Mouse (Mus musculus): ENCODE data around the gene Csrnp2. TPM values are rescaled to one million over a fixed set of nuclear protein-coding genes. Genes with fewer than 3 reads are reported as not detected.
A peak's percentile ranks its signal among the peaks of the same experiment; 100 is the strongest.

Csrnp2 gene
- polyA plus RNA-seq, 1 experiment = 0.96 TPM

DNA sequence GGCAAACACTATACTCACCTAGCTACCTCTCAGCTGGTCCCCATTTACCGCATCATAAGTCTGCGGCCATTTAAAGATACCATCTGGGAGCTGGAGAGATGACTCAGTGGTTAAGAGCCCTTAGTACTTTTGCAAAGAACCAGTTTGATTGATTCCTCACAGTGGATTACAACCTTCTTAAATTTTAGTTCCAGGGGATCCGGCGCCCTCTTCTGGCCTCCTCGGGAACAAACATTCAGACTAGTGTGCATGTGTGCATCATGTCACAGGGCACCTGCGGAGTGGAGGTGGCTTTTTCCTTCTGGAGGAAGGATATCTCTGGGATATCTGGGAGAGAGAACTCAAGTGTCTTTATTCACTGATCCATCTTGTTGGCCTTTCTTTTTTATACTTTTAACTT is 31.6 kb downstream of the Csrnp2 start:
- H3K36me3 ChIP-seq (ENCODE audit: control insufficient read depth, insufficient read depth, low read length) = no peaks in the 10 kb centered on the region
- no peak overlapping the region for H3K4me3 ChIP-seq (ENCODE audit: low read depth, low read length)
- peaks cover 13% of the 10 kb centered on the region for H3K4me1 ChIP-seq (ENCODE audit: control insufficient read depth, insufficient read depth, insufficient read length, low read length)
- 8% methylated on average over 6 of the region's 6 CpGs for WGBS
- no peaks in the 10 kb centered on the region for H3K27me3 ChIP-seq (ENCODE audit: control insufficient read depth, insufficient read depth, low read length)
- no peak overlapping the region for H3K27ac ChIP-seq (ENCODE audit: insufficient read depth, low read depth, low read length)
- TF ChIP-seq POLR2A (IDR thresholded peaks at IDR 0.05; ENCODE audit: low read depth, low read length) = no peak
- peak; percentile 72; the same call in 1 of the 2 replicates for TF ChIP-seq CTCF (IDR thresholded peaks at IDR 0.05; ENCODE audit: extremely low read depth, insufficient read length, insufficient replicate concordance, low read depth, low read length)

- 26% methylated on average over 5 of the region's 5 CpGs for WGBS
- H3K4me1 ChIP-seq (ENCODE audit: control insufficient read depth, insufficient read depth, insufficient read length, low read length) = peaks cover 15% of the 10 kb centered on the region
- H3K27me3 ChIP-seq (ENCODE audit: control insufficient read depth, insufficient read depth, low read length) = no peaks in the 10 kb centered on the region
- no peak for TF ChIP-seq CTCF (IDR thresholded peaks at IDR 0.05; ENCODE audit: extremely low read depth, insufficient read length, insufficient replicate concordance, low read depth, low read length)
- TF ChIP-seq POLR2A (IDR thresholded peaks at IDR 0.05; ENCODE audit: low read depth, low read length) = no peak
- peak overlapping the region; percentile 63 for H3K27ac ChIP-seq (ENCODE audit: insufficient read depth, low read depth, low read length)
- no peak overlapping the region for H3K4me3 ChIP-seq (ENCODE audit: low read depth, low read length)
- H3K36me3 ChIP-seq (ENCODE audit: control insufficient read depth, insufficient read depth, low read length) = no peaks in the 10 kb centered on the region
Observed at GRCm38 (mm10) chr15:100462086-100462485, 33.2 kb downstream of the Csrnp2 start.

- peak overlapping the region; percentile 63 for H3K27ac ChIP-seq (ENCODE audit: insufficient read depth, low read depth, low read length)
Observed at GRCm38 (mm10) chr15:100461646-100462045, 33.6 kb downstream of the Csrnp2 start.

GRCm38 (mm10) chr15:100460942-100461341 is 34.3 kb downstream of the Csrnp2 start:
- H3K36me3 ChIP-seq (ENCODE audit: control insufficient read depth, insufficient read depth, low read length) = no peaks in the 10 kb centered on the region
- H3K27me3 ChIP-seq (ENCODE audit: control insufficient read depth, insufficient read depth, low read length) = no peaks in the 10 kb centered on the region
- WGBS = 8% methylated on average over 12 of the region's 12 CpGs
- H3K27ac ChIP-seq (ENCODE audit: insufficient read depth, low read depth, low read length) = peak overlapping the region; percentile 3; the same call in 1 of the 2 replicates
- peaks cover 16% of the 10 kb centered on the region for H3K4me1 ChIP-seq (ENCODE audit: control insufficient read depth, insufficient read depth, insufficient read length, low read length)
- TF ChIP-seq POLR2A (IDR thresholded peaks at IDR 0.05; ENCODE audit: low read depth, low read length) (no peak), CTCF (IDR thresholded peaks at IDR 0.05; ENCODE audit: extremely low read depth, insufficient read length, insufficient replicate concordance, low read depth, low read length) (no peak)
- no peak overlapping the region for H3K4me3 ChIP-seq (ENCODE audit: low read depth, low read length)

More at GRCm38 (mm10) chr15:100461646-100462045, 33.6 kb downstream of the Csrnp2 start:
- no peaks in the 10 kb centered on the region for H3K27me3 ChIP-seq (ENCODE audit: control insufficient read depth, insufficient read depth, low read length)
- TF ChIP-seq POLR2A (IDR thresholded peaks at IDR 0.05; ENCODE audit: low read depth, low read length) = no peak
- 56% methylated on average over 9 of the region's 9 CpGs for WGBS
- H3K36me3 ChIP-seq (ENCODE audit: control insufficient read depth, insufficient read depth, low read length) = no peaks in the 10 kb centered on the region
- no peak overlapping the region for H3K4me3 ChIP-seq (ENCODE audit: low read depth, low read length)
- peaks cover 16% of the 10 kb centered on the region for H3K4me1 ChIP-seq (ENCODE audit: control insufficient read depth, insufficient read depth, insufficient read length, low read length)

- Histone ChIP-seq H3K4me1 (ENCODE audit: control insufficient read depth, insufficient read depth, insufficient read length, low read length) (peaks cover 16% of the 10 kb centered on the region), H3K36me3 (ENCODE audit: control insufficient read depth, insufficient read depth, low read length) (no peaks in the 10 kb centered on the region), H3K4me3 (ENCODE audit: low read depth, low read length) (no peak overlapping the region), H3K27me3 (ENCODE audit: control insufficient read depth, insufficient read depth, low read length) (no peaks in the 10 kb centered on the region), H3K27ac (ENCODE audit: insufficient read depth, low read depth, low read length) (no peak overlapping the region)
- TF ChIP-seq CTCF (IDR thresholded peaks at IDR 0.05; ENCODE audit: extremely low read depth, insufficient read length, insufficient replicate concordance, low read depth, low read length) (peak; percentile 31; the same call in 1 of the 2 replicates), POLR2A (IDR thresholded peaks at IDR 0.05; ENCODE audit: low read depth, low read length) (no peak)
- 33% methylated on average over 10 of the region's 10 CpGs for WGBS
Observed at GRCm38 (mm10) chr15:100458055-100458454, 37.2 kb downstream of the Csrnp2 start.

DNA sequence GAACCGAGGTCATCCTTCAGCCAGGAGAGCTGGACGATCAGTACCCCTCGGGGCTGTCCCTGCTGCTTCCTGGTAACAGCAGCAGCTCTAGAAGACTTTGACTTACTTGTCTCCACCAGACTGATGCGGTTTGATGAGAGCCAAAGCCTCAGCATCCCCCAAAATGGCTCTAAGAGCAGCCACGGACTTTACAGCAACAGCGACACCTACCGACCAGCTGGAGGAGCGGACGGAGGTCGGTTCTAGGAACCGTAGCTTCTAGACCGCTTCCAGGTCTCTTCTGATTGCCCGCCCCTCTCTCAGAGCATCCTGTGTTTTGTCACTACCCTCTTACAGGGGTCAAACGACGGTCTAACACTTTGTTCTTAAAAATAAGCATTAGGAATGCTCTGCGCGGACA is 37.9 kb downstream of the Csrnp2 start:
- TF ChIP-seq CTCF (IDR thresholded peaks at IDR 0.05; ENCODE audit: extremely low read depth, insufficient read length, insufficient replicate concordance, low read depth, low read length) (peak; percentile 98), POLR2A (IDR thresholded peaks at IDR 0.05; ENCODE audit: low read depth, low read length) (no peak)
- Histone ChIP-seq H3K27ac (ENCODE audit: insufficient read depth, low read depth, low read length) (no peak overlapping the region), H3K27me3 (ENCODE audit: control insufficient read depth, insufficient read depth, low read length) (no peaks in the 10 kb centered on the region), H3K4me3 (ENCODE audit: low read depth, low read length) (no peak overlapping the region), H3K4me1 (ENCODE audit: control insufficient read depth, insufficient read depth, insufficient read length, low read length) (peaks cover 13% of the 10 kb centered on the region), H3K36me3 (ENCODE audit: control insufficient read depth, insufficient read depth, low read length) (no peaks in the 10 kb centered on the region)
- 6% methylated on average over 17 of the region's 17 CpGs for WGBS

DNA sequence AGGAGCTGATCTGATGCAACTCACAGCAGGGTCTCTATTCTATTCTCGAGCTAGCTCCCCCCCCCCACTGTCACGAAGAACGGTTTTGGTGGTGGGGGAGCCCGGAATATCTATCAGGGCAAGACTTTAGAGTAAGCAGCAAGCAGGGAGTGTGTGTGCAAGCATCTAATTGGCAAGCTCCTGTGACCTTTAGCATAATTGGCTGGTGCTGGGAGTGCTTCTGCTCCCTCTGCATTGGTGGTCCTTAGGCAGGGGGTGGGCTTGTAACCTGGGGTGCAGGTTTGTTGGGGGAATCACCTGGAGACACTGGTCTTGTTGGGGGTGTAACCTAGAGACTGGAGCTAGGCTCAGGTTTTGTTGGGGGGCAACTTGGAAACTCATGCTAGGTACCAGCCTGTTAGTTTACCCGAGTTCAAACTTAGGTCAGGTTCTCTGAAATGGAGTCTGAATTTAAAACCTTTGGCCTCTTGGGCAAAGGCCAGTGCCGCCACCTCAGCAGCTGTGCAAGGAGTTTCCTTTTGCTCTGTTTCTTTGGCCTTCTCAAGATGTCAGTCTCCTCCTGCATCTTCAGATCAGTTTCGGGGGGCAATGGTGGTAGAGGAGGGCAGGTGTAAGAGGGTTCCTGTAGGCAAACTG is 38.8 kb downstream of the Csrnp2 start:
- TF ChIP-seq CTCF (IDR thresholded peaks at IDR 0.05; ENCODE audit: extremely low read depth, insufficient read length, insufficient replicate concordance, low read depth, low read length) (no peak), POLR2A (IDR thresholded peaks at IDR 0.05; ENCODE audit: low read depth, low read length) (no peak)
- Histone ChIP-seq H3K27ac (ENCODE audit: insufficient read depth, low read depth, low read length) (no peak overlapping the region), H3K36me3 (ENCODE audit: control insufficient read depth, insufficient read depth, low read length) (no peaks in the 10 kb centered on the region), H3K4me1 (ENCODE audit: control insufficient read depth, insufficient read depth, insufficient read length, low read length) (peaks cover 9% of the 10 kb centered on the region), H3K27me3 (ENCODE audit: control insufficient read depth, insufficient read depth, low read length) (no peaks in the 10 kb centered on the region), H3K4me3 (ENCODE audit: low read depth, low read length) (no peak overlapping the region)
- 59% methylated on average over 7 of the region's 7 CpGs for WGBS

Measured in small intestine, adult 2 months (tissue).